Mouse (Mus musculus) lung, embryonic 14.5 days (tissue): Measurements from ENCODE around the gene Zfp872. TPM values are rescaled to one million over a fixed set of nuclear protein-coding genes. Genes with fewer than 3 reads are reported as not detected.

Experiments used
- ATAC-seq: fragments of 200-750 bp; cut with Nextera tagmentation; 2 replicates; pipeline ENCODE4 v1.8.0; 2017; ENCODE audit warnings: mild to moderate bottlenecking, moderate TSS enrichment, moderate library complexity; ENCODE audit not compliant: insufficient read depth
- DNase-seq: peaks from one replicate; pipeline ENCODE4 v3.0.0-alpha.2; 2015
- H3K27ac ChIP-seq: fragments of 300-500 bp; sonication (generic); 2 replicates; pipeline ENCODE4 v1.5.1; 2014; ENCODE audit warnings: low read depth, mild to moderate bottlenecking, moderate library complexity
- H3K27me3 ChIP-seq: fragments of 300-500 bp; sonication (generic); 2 replicates; pipeline ENCODE4 v1.6.1; 2014; ENCODE audit warnings: low read length, control low read depth; ENCODE audit not compliant: insufficient read depth
- H3K36me3 ChIP-seq: fragments of 300-500 bp; sonication (generic); 2 replicates; pipeline ENCODE4 v1.6.1; 2014; ENCODE audit warnings: control low read depth; ENCODE audit not compliant: insufficient read depth
- H3K4me1 ChIP-seq: fragments of 300-500 bp; sonication (generic); 2 replicates; pipeline ENCODE4 v1.6.1; 2014; ENCODE audit warnings: antibody characterized with exemption, control low read depth; ENCODE audit not compliant: insufficient read depth
- H3K4me2 ChIP-seq: fragments of 300-500 bp; sonication (generic); 2 replicates; pipeline ENCODE4 v1.6.1; 2014; ENCODE audit warnings: mild to moderate bottlenecking
- H3K4me3 ChIP-seq: fragments of 300-500 bp; sonication (generic); 2 replicates; pipeline ENCODE4 v1.5.1; 2014; ENCODE audit warnings: low read depth, low read length
- H3K9ac ChIP-seq: fragments of 300-500 bp; sonication (generic); 2 replicates; pipeline ENCODE4 v1.6.1; 2014
- H3K9me3 ChIP-seq: fragments of 300-500 bp; sonication (generic); 2 replicates; pipeline ENCODE4 v1.6.1; 2016; ENCODE audit warnings: low read depth, low read length, control low read depth
- CTCF ChIP-seq: IDR thresholded peaks from 2 replicates; pipeline ENCODE4 v1.5.1; 2016; ENCODE audit warnings: antibody characterized with exemption, low read depth
- WGBS: fragments of 180-500 bp; shearing (Covaris S2); extraction: QIAGEN DNeasy Blood & Tissue Kit; methylation state at CpG from one replicate; pipeline ENCODE4 v1.1.7; 2014; 5-methylcytosine and 5-hydroxymethylcytosine counted together
- polyA plus RNA-seq: library from polyadenylated mRNA; unstranded; fragments of >200 nt; fragmentation: Nextera tagmentation; extraction: Ambion mirVana; gene quantifications from 2 replicates; pipeline ENCODE4 v1.2.1, GENCODE M21; 2014

Zfp872 gene
- polyA plus RNA-seq, 1 experiment from 2014 or later = 0.68 TPM

DNA sequence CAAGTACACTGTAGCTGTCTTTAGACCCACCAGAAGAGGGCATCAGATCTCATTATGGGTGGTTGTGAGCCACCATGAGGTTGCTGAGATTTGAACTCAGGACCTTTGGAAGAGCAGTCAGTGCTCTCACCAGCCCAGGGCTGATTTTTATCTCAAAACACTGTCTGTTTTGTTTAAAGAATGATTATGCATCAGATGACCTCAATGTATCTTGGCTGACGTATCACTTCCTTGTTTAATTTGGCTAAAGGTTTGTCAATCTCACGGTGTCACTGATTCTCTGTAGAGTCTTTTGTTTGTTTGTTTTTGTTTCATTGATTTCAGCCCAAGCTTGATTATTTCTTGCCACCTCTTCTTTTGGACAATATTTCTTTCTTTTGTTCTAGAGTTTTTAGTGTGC, 36.9 kb upstream of the Zfp872 start:
- ATAC-seq (no peak), DNase-seq (no peak)
- Histone ChIP-seq H3K4me3 (no peak overlapping the region), H3K9me3 (no peaks in the 10 kb centered on the region; the same call in 1 of the 2 replicates), H3K36me3 (no peaks in the 10 kb centered on the region), H3K4me2 (no peak overlapping the region), H3K27ac (no peak overlapping the region), H3K4me1 (no peaks in the 10 kb centered on the region), H3K9ac (no peak overlapping the region), H3K27me3 (no peaks in the 10 kb centered on the region)
- WGBS = 67% methylated on average over 2 of the region's 2 CpGs
- no peak for TF ChIP-seq CTCF

GRCm38 (mm10) chr9:22153810-22154209, 34.1 kb upstream of the Zfp872 start:
- no peak for DNase-seq

DNA sequence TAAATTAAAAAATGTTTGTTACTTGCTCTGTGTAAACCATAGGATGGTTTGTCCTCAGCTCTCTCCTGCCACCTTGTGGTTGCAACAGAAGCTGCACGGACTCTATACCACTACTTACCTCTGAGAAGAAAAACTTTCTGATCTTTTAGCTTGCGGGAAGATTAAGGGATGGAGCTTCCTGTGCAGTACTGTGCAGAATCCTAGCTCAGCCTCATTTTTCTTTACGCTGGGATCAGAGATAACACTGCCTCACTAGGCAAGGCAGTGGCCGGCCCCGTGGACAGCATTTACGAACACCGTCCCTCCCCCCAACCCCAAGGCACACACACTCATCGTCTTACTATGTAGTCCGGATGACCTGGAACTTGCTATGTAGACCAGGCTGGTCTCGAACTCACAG, 32.3 kb upstream of the Zfp872 start:
- Histone ChIP-seq H3K27ac (no peak overlapping the region), H3K27me3 (no peaks in the 10 kb centered on the region), H3K9me3 (no peaks in the 10 kb centered on the region), H3K4me2 (peak overlapping the region; percentile 76), H3K4me1 (peaks cover 5% of the 10 kb centered on the region; the same call in 1 of the 2 replicates), H3K36me3 (peaks cover 12% of the 10 kb centered on the region; the same call in 1 of the 2 replicates), H3K4me3 (0 out of 2 replicates have a peak overlapping the region, but pooled peaks have one; percentile 67), H3K9ac (no peak overlapping the region)
- WGBS = 17% methylated on average over 10 of the region's 10 CpGs
- DNase-seq (peak; percentile 92), ATAC-seq (peak; percentile 6; the same call in 1 of the 2 replicates)
- TF ChIP-seq CTCF = peak; percentile 81

More at GRCm38 (mm10) chr9:22153810-22154209, 34.1 kb upstream of the Zfp872 start:
- H3K4me1 ChIP-seq = peaks cover 5% of the 10 kb centered on the region; the same call in 1 of the 2 replicates
- H3K9me3 ChIP-seq = no peaks in the 10 kb centered on the region
- WGBS = 87% methylated on average over 3 of the region's 3 CpGs
- ATAC-seq = no peak
- no peak overlapping the region for H3K9ac ChIP-seq
- no peak overlapping the region for H3K27ac ChIP-seq
- no peak overlapping the region for H3K4me3 ChIP-seq
- 0 out of 2 replicates have a peak, but pooled peaks have one; percentile 16 for TF ChIP-seq CTCF
- no peaks in the 10 kb centered on the region for H3K27me3 ChIP-seq
- peaks cover 10% of the 10 kb centered on the region; the same call in 1 of the 2 replicates for H3K36me3 ChIP-seq
- H3K4me2 ChIP-seq = no peak overlapping the region

DNA sequence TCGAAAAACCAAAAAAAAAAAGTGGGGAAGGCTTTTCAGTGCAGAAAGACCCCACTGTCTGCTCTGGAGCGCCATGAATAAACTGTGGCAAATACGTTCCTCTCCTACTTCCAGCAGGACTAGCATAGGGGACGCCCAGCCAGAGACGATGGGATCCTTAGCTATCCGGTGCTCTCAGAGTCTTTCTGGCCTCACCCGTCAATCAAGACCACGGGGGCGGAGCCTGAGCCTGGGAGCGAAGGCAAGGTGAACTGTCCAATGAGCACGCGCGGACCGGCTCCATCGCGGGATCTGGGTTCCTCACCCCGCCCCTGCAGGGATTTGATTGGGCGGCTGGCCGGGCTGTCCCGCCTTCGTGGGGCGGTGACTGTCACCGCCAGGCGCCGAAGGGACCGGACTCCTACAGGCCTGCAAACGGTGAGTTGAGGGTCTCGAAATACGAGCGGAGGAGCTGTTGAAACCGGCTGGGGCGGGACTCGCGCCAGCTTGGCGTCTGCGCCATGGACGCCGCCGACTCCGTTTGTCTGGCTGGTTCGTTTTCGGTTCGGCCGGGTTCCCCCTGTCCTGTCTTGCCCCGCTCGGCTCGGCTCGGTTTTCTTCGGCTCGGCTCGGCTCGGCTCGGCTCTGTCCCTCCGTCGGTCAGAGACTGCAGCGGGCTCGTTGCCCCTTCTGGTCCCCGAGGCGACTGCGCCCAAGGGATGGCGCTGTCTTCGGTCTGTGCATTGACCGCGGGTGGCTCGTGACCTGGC, 31.2 kb upstream of the Zfp872 start, which contains the start of gene Pigyl:
TSS of gene Pigyl (plus strand) at position 350 of the 749 bp plus-strand sequence.
- H3K4me1 ChIP-seq = peaks cover 5% of the 10 kb centered on the region; the same call in 1 of the 2 replicates
- H3K27ac ChIP-seq = peak within 1 kb of the TSS; percentile 83
- H3K27me3 ChIP-seq = no peaks in the 10 kb centered on the region
- peak within 1 kb of the TSS; percentile 67 for H3K4me3 ChIP-seq
- WGBS = under 1% methylated on average over 65 of the region's 65 CpGs
- peak; percentile 98 for ATAC-seq
- DNase-seq = peak; percentile 100
- H3K9me3 ChIP-seq = no peaks in the 10 kb centered on the region
- peak within 1 kb of the TSS; percentile 78 for H3K9ac ChIP-seq
- TF ChIP-seq CTCF = peak; percentile 48
- peak within 1 kb of the TSS; percentile 76 for H3K4me2 ChIP-seq
- peaks cover 12% of the 10 kb centered on the region; the same call in 1 of the 2 replicates for H3K36me3 ChIP-seq

DNA sequence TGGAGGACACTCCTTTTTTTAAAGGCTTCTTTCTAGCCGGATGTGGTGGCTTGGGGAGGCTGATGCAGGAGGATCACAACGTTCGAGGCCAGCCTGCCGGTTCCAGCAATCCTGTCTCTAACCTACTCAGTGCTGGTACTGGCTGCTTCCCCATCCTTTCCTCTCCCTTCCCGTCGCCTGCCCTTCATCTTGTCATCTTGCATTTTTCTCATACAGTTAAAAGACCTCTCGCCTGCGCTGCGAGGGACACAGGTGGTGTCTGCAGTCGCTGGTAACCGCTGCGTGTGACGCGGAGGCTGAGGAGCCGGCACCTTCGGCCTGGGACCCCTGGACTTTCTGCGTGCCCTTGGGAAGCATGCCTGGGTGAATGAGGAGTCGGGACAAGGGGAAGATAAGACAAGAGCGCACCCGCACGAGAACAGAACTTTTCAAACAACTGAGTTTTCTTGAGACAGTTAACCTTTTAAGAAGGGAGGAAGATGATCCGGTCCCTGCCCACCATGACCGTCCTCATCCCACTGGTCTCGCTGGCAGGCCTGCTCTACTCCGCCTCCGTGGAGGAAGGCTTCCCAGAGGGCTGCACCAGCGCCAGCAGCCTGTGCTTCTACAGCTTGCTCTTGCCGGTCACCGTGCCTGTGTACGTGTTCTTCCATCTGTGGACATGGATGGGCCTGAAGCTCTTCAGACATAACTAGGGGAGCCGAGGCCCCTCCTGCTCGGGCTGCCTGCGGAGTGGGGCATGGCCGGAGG, 30.2 kb upstream of the Zfp872 start:
- 56% methylated on average over 34 of the region's 34 CpGs for WGBS
- ATAC-seq (no peak), DNase-seq (no peak)
- no peaks in the 10 kb centered on the region for H3K27me3 ChIP-seq
- peak overlapping the region; percentile 67 for H3K4me3 ChIP-seq
- peaks cover 5% of the 10 kb centered on the region; the same call in 1 of the 2 replicates for H3K4me1 ChIP-seq
- peak overlapping the region; percentile 78 for H3K9ac ChIP-seq
- no peaks in the 10 kb centered on the region for H3K9me3 ChIP-seq
- H3K36me3 ChIP-seq = peaks cover 12% of the 10 kb centered on the region; the same call in 1 of the 2 replicates
- no peak for TF ChIP-seq CTCF
- no peak overlapping the region for H3K27ac ChIP-seq
- peak overlapping the region; percentile 76 for H3K4me2 ChIP-seq

DNA sequence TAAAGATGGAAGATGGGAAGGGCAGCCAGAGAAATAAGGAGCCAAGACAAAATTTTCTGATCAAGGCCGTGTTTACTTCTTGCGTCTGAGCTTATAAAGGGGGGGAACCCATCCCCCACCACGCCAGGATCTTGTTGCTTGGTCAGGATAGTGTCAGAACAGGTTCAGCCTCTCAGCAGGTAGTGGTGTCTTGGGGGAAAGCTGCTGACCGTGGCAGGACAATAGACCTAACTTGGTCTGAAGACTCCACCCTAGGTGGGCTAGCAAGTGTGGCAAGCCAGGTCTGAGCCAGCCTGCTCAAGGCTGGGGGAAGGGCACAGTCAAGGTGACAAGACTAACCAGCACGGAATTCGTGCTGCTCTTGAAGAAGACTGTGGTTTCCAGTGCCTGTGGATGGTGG, 26.6 kb upstream of the Zfp872 start:
- no peak for TF ChIP-seq CTCF
- Histone ChIP-seq H3K27me3 (no peaks in the 10 kb centered on the region), H3K36me3 (peaks cover 12% of the 10 kb centered on the region; the same call in 1 of the 2 replicates), H3K4me2 (no peak overlapping the region), H3K4me3 (no peak overlapping the region), H3K9me3 (no peaks in the 10 kb centered on the region), H3K9ac (no peak overlapping the region), H3K27ac (no peak overlapping the region), H3K4me1 (peaks cover 5% of the 10 kb centered on the region; the same call in 1 of the 2 replicates)
- ATAC-seq (no peak), DNase-seq (no peak)
- 24% methylated on average over 6 of the region's 6 CpGs for WGBS

GRCm38 (mm10) chr9:22162305-22162704, 25.6 kb upstream of the Zfp872 start:
- Histone ChIP-seq H3K36me3 (peaks cover 12% of the 10 kb centered on the region; the same call in 1 of the 2 replicates), H3K9me3 (peaks cover 4% of the 10 kb centered on the region; the same call in 1 of the 2 replicates), H3K4me3 (no peak overlapping the region), H3K27ac (no peak overlapping the region), H3K9ac (no peak overlapping the region), H3K27me3 (no peaks in the 10 kb centered on the region), H3K4me1 (peaks cover 4% of the 10 kb centered on the region; the same call in 1 of the 2 replicates), H3K4me2 (no peak overlapping the region)
- TF ChIP-seq CTCF = no peak
- WGBS = 76% methylated on average over 9 of the region's 9 CpGs
- DNase-seq (no peak), ATAC-seq (no peak)
